In genomic region chr7:140987182-140988138, GRCm38 (mm10) we compare ENCODE assay signal across 1 mouse cellular context.
TF ChIP-seq lines count a peak whose summit lies in the region.

No protein-coding gene starts in this region.

TF ChIP-seq in CH12.LX, 34 proteins besides CTCF, POLR2A, EP300 and RAD21 (continued from another document):
- TF ChIP-seq USF2 (conservative IDR thresholded peaks at IDR 0.05; ENCODE audit: low read depth, low read length) = no peak
- TF ChIP-seq SMC3 (IDR thresholded peaks at IDR 0.05; ENCODE audit: low read depth, low read length) = peak; percentile 5; the same call in 1 of the 2 replicates
- TF ChIP-seq MAX (IDR thresholded peaks at IDR 0.05; ENCODE audit: low read length) = peak; percentile 50; the same call in 1 of the 2 replicates
- TF ChIP-seq CHD2 (IDR thresholded peaks at IDR 0.05; ENCODE audit: low read length) = peak; percentile 65
TF ChIP-seq in CH12.LX: peak in this region for 17.
